Mouse (Mus musculus): ENCODE data around the gene Dpagt1.
A peak's percentile ranks its signal among the peaks of the same experiment; 100 is the strongest.

DNA sequence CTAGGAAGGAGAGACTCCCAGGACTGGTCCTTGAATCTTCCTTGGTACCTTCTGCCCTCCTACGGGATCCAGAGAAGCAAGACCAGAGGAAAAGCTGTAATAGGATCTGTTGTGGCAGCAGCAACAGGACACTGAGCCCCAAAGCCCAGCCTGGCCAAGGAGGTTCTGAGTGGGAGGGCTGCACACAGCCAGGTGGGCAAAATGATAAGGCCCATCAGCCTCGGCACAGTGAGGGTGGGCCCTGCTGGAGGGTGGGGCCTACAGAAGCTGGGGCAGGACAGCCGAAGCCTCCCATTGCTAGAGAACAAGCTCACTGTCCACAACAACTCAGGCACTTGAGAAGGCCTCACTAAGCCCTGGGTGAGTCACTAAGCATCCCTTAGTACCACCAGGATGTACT is 16.4 kb downstream of the Dpagt1 start:
- TF ChIP-seq GATA1 (IDR thresholded peaks at IDR 0.05; ENCODE audit: low read length): peak; percentile 86
- peak; percentile 97 for TF ChIP-seq TAL1 (IDR thresholded peaks at IDR 0.05; ENCODE audit: low read length)

All from erythroblast, embryonic 14.5 days (primary cell).